Mouse (Mus musculus) mature B cell (primary cell): ENCODE measurements around the gene Gm42417.
"Not testable (repeated sequence)": the region's sequence is repeated elsewhere in the genome, so short reads cannot be mapped to it uniquely, and the experiment has no call there.

Experiments used
- in situ Hi-C: fragments of 300-500 bp; cut with MboI; formaldehyde crosslinking; loops from 2 replicates; pipeline ENCODE4 v1.14.3; 2019

Gene Gm42417

DNA sequence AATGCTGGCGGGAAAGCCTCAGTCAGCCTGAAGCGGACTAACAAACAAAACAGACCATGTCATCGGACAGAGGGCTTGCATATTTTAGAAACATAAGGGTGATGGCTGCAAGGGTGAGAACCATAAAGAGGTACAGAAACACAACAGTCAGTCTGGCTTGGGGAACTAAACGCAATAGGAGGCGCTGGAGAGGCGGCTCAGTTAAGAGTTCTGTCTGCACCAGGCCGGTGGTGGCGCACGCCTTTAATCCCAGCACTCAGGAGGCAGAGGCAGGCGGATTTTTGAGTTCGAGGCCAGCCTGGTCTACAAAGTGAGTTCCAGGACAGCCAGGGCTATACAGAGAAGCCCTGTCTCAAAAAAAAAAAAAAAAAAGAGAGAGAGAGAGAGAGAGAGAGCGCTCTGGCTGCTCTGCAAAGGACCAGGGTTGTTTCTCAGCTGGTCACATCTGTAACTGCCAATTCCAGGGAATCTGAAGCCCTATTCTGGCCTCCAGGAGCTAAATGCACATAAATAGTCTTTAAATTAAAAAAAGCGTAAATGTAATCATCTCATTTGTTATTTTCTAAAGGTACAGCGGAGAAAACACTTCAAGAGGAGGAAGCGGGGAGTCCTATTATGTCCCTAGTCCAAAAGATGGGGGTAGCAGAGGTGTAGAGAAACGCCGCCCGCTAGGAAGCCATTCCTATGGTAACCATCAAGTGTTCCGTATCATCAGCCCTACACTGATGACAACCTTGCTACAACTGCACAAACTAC, 6.8 kb upstream of the Gm42417 start:
- in situ Hi-C loops = no loop called here

GRCm38 (mm10) chr1:36545382-36545781, 6.2 kb upstream of the Gm42417 start:
- in situ Hi-C loops = no loop called here

DNA sequence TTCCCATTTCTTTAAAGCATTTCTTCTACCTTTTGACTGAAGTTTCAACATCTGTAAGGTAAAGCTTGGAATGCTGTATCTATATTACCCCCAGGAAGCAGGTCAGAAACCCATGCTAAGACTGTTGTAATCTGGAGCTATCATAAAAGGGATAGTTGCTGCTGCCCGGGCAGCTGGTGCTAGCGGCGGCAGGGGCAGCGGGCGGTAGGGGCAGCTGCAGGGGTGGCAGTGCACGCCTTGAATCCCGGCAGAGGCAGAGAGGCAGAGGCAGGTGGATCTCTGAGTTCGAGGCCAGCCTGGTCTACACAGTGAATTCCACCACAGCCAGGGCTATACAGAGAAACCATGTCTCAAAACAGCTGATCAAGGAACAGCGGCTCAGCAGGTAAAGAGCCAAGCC, 3.7 kb upstream of the Gm42417 start:
- in situ Hi-C loops = no loop called here

GRCm38 (mm10) chr1:36541844-36542243, 2.6 kb upstream of the Gm42417 start:
- in situ Hi-C loops = no loop called here

- in situ Hi-C loops = no loop called here
Observed at GRCm38 (mm10) chr1:36540807-36541206, 1.6 kb upstream of the Gm42417 start.

- in situ Hi-C loops = no loop called here
Observed at GRCm38 (mm10) chr1:36540132-36540531, 903 bp upstream of the Gm42417 start.

GRCm38 (mm10) chr1:36538727-36539126, 502 bp downstream of the Gm42417 start:
- in situ Hi-C loops = no loop called here

DNA sequence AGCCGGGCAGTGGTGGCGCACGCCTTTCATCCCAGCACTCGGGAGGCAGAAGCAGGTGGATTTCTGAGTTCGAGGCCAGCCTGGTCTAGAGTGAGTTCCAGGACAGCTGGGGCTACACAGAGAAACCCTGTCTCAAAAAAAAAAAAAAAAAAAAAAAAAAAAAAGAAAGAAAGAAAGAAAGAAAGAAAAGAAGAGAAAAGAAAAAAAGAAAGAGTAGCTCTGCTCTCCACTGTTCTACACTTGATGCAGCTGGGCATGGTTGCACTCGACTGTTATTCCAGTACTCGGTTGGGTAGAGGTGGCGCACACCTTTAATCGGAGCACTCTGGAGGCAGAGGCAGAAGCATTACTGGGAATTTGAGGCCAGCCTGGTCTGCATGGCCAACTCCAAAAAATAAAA, 2.4 kb downstream of the Gm42417 start, which contains the start of gene Ankrd23:
Gene Ankrd23 (minus strand): TSS at position 101 of the 400 bp plus-strand sequence.
- in situ Hi-C loops = not testable (repeated sequence)

DNA sequence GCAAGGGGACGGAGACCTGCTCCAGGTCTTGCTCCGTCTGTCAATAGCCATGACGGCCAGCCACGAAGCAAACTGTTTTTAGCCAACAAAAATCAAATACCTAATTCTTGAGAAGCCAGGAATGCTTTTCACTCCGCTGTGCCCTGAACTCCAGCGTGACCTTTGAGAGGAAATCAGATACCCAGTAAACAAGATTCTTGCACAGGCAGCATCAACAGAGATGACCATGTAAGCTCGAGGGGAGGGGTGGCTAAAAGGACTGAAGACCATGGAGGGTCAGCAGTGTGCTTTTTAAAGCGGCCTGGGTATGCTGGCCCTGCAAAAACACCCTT, 2.9 kb downstream of the Gm42417 start:
- in situ Hi-C loops = no loop called here

DNA sequence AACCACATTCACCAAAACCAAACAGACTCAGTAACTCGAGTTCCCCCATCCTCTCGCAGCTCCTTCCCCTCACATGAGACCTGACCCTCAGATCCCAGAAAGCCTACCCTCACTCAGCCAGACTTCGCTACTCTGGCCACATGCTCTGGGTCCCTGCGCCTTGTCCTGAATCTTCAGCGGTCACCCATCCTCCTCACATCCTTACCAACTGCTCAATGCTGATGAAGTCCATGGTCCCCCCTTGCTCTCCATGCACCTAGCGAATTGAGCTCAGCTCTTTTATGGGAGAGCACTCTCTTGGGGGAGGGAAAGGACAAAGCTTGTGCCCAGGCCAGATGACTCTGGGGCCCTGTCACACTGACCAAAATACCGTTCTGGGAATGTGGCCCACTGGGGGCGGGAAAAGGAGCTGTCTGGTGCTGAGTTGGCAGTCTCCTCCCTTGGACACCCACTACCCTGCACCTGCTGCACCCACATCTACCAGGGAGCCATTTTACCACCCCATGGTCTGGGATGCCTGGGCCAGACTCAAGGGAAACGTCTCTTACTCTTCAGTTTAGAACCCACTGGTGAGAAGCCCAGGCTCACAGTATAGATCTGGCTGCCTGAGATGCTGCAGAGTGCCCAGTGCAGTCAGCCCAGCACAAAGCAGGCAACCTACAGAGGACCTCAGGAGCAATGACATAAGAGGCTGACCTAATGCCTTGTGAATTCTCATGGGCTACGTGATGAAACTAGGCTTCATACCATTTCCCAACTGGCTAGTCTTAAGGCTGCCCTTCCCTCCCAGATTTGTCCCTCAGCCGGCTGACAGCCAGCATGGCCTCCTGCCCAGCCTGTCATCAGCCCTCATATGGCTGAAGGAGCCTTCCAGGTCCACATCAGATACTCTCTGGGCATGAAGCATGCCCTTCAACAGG, 3.5 kb downstream of the Gm42417 start:
- in situ Hi-C loops = no loop called here

DNA sequence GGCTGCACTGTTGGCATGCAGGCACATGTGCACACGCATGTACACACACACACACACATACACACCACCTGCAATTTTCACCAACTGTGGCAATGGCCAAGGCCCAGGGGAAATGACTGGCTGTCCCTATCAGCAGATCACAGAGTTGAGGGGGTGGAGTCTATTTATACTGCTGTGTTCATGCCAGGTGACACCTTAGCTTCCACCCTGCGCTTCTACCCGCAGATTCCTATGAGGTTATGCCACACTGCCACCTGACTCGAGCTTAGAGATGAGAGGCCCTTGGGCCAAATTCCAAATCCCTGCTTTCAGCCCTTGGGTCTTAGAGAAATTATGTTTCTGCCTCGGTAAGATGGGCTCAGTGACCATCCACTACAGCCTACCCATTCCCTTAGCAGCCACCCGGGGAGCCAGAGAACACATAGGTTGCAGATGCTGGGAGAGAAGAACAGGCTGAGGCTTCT, 4.6 kb downstream of the Gm42417 start:
- in situ Hi-C loops = no loop called here

DNA sequence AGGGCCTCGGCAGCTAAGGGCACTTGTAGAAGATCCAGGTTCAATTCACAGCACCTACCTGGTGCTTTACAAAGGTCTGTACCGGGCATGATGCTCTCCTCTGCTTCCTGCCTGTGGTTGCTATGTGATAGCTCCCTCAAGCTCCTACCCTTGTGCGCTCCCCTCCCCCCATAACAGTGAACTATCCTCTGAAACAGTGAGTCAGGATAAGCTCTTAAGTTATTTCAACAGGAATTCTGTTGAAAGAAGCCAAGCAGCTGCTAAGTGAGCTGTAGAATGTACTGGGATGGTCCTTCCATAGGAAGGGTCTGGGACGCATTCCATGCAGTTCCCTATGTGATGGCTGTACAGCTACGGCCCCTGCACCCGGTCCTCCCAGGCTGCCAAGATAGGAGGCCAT, 5.7 kb downstream of the Gm42417 start:
- in situ Hi-C loops = no loop called here

- in situ Hi-C loops = no loop called here
Observed at GRCm38 (mm10) chr1:36531461-36531860, 7.8 kb downstream of the Gm42417 start.

- in situ Hi-C loops = no loop called here
Observed at GRCm38 (mm10) chr1:36530962-36531361, 8.3 kb downstream of the Gm42417 start.

DNA sequence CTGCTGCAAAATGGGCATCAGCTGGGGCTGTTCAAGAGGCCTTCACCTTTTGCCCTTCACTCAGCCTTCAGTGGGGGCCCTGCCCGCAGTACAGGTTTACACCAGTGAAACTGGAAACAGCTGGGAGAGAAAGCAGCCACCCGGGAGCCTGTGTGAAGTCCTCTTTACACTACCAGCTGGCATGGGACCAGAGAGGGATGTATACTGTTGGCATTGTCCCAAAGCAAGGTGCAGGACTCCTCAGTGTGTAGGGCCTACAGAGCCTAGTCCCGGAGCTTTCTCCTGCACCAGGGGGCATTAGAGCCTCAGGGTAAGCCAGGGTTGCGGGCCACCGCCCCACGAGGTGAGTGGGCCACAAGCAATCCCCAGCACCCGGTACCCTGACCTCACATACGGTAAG, 8.7 kb downstream of the Gm42417 start:
- in situ Hi-C loops = no loop called here

DNA sequence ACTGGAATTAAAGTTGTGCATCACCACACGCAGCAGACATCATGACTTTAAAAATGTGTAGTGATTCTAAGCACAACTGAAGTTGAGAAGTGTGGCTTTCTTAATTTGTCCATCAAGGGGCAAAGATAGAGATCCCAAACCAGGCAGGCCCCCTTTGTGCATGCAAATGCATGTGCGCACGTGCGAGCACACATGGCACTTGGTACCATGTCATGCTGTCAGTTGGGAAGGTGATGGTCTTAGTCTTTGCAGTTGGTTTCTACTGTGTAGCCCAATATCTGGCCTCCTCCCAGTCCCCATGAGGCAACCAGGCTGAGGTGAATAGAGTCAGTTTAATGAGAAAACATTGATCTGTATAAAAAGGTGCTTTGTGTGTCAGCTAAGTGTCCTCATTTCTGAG, 9.4 kb downstream of the Gm42417 start:
- in situ Hi-C loops = no loop called here

DNA sequence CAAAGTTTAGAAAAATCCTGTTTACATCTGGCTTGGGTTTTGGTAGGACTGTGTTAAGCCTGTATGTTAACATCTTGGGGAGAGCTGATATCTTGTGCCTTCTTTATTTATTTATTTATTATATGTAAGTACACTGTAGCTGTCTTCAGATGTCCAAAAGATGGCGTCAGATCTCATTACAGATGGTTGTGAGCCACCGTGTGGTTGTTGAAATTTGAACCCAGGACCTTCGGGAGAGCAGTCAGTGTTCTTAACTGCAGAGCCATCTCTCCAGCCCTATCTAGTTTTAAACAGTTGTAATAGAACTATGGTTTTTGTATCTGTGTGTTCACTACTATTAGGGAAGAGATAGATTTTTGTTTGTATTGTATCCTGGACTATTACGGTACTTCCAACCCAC, 10.0 kb downstream of the Gm42417 start:
- in situ Hi-C loops = no loop called here

GRCm38 (mm10) chr1:36528351-36528750, 10.9 kb downstream of the Gm42417 start:
- in situ Hi-C loops = no loop called here

- in situ Hi-C loops = no loop called here
Observed at GRCm38 (mm10) chr1:36526903-36527302, 12.3 kb downstream of the Gm42417 start.

GRCm38 (mm10) chr1:36525774-36526173, 13.5 kb downstream of the Gm42417 start:
- in situ Hi-C loops = no loop called here

DNA sequence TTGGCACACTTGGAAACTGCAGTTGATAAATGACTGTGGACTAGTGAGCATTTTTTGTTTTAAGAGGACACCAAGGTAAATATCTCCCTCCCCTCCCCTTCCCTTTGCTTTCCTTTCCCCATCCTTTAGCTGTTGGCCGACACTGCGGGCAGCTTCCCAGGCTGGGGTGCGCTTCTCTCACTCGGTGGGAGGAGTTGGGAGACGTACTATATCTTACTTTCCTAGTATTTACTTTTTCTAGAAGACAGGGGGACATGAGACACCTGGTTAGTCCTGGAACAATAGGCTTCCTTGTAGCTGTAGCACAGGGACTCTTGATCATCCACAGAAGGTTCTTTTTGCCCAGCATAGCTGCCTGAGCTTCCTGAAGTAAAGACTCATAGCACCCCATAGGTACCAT, 15.2 kb downstream of the Gm42417 start:
- in situ Hi-C loops = no loop called here

GRCm38 (mm10) chr1:36523332-36524013, 15.8 kb downstream of the Gm42417 start:
- in situ Hi-C loops = no loop called here
